Mouse (Mus musculus) hindbrain, embryonic 14.5 days (tissue): Measurements from ENCODE around the gene Coro6. TPM values are rescaled to one million over a fixed set of nuclear protein-coding genes. Genes with fewer than 3 reads are reported as not detected.

Experiments used
- polyA plus RNA-seq: library from polyadenylated mRNA; unstranded; fragments of >200 nt; fragmentation: Nextera tagmentation; extraction: Ambion mirVana; gene quantifications from 2 replicates; pipeline ENCODE4 v1.2.1, GENCODE M21; 2014

The Coro6 gene
- polyA plus RNA-seq, 1 experiment from 2014 or later, result 0.82 TPM

Other genes starting within 250 kb of the Coro6 start
- 23.2 and 24.6 TPM in 2 replicates for gene Ssh2, start 246.1 kb upstream of the Coro6 start, polyA plus RNA-seq
- gene Ankrd13b, start 27.3 kb downstream of the Coro6 start, polyA plus RNA-seq, result 44.5 and 45.0 TPM in 2 replicates
- 21.3 and 23.2 TPM in 2 replicates for gene Git1, start 31.2 kb downstream of the Coro6 start, polyA plus RNA-seq
- gene Abhd15, start 52.7 kb downstream of the Coro6 start, polyA plus RNA-seq, result 1.7 and 2.7 TPM in 2 replicates
- 13.3 and 15.1 TPM in 2 replicates for gene Trp53i13, start 53.6 kb downstream of the Coro6 start, polyA plus RNA-seq
- not detected in 2 replicates for gene Gm10392, start 56.8 kb downstream of the Coro6 start, polyA plus RNA-seq
- 29.2 and 29.3 TPM in 2 replicates for gene Taok1, start 145.4 kb downstream of the Coro6 start, polyA plus RNA-seq
- gene Nufip2, start 223.7 kb downstream of the Coro6 start, polyA plus RNA-seq, result 5.9 and 6.4 TPM in 2 replicates